Mouse (Mus musculus): ENCODE measurements around the gene Mettl7a2. TPM values are rescaled to one million over a fixed set of nuclear protein-coding genes. Genes with fewer than 3 reads are reported as not detected.
"Not testable (repeated sequence)": the region's sequence is repeated elsewhere in the genome, so short reads cannot be mapped to it uniquely, and the experiment has no call there.

The Mettl7a2 gene
- total RNA-seq, 2 experiments from 2014 or later, result 0.40 to 0.73 TPM

DNA sequence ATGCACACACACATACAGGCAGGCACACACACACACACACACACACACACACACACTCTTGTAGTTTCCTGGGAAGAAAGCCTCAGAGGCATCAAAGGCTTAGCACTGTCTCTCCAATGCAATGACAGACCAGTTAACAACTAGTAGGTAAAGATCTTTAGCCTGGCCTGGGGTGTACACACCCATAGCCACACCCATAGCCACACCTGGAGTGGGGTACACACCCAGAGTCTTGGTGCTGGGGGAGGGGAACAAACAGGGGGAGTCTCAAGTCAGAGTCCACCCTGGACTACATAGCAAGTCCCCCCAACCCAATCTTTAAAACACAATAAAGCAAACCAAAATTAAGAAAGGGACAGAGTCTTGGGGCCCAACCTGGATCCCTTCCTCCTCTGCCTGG, 15.7 kb upstream of the Mettl7a2 start:
- DNase-seq (ENCODE audit: low spot score in 2 of 2), result not testable (repeated sequence)

DNA sequence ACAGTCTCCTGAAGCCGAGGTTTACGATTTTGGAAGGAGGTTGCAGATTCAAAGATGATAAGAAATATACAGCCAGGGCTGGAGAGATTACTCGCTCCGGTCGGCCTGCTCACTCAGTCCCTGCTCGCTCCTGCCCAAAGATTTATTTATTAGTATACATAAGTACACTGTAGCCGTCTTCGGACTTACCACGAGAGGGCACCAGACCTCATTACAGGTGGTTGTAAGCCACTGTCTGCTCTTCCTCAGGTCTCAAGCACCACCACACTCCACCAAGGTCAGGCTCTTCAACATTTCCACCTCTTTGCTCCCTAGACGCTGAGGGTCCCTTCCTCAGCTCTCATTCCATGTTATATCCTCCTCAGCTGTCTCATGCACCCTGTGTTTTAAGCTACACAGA, 15.2 kb upstream of the Mettl7a2 start:
- not testable (repeated sequence) for DNase-seq (ENCODE audit: low spot score in 2 of 2)

DNA sequence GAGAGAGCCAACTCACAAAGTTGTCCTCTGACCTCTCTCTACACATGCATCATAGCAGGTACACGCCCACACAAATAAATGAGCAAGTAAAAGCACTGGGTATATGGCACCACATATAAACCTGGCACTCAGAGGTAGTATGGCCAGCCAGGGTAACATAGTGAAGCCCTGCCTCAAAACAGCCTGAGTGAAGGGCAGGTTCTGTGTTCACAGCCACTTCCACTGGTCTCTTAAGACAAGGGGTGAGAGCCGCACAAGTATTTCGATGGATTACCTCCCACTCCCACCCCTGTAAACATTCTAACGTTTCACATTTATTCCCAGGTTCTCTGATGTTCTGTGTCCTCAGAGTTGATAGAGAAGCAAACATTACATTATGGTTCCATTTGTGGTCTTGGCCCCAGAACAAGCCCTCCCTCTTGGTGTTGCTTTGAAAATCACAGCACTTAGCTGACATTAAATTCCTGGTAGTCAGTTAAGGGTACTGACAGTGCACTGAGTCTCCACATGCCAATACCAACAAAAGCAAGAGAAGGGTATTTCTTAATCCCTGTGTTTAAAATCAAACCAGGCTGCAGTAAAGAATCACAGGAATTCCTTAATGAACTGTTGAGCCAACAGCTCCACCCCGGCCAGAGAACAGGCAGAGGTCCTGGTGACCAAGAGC, 11.6 kb upstream of the Mettl7a2 start:
- DNase-seq (ENCODE audit: low spot score in 2 of 2), result not testable (repeated sequence)

DNA sequence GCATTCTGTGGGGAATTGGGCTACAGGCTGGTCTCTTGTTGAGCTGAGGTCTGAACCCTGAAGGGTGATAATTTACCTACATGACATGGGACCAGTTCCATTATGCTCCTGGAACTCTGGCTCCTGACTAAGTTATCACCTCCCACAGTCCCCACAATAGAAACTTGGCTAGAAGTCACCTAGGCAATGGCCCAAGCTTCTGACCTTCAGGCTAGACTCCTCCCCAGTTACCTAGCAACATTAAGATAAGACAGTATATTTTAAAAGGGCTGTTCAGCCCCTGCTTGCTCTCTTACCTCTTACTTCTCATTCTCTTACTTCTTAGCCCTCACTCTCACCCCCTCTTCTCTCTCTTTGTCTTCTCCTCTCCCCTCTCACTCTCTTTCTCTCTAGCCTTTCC, 7.5 kb upstream of the Mettl7a2 start:
- no peak for DNase-seq (ENCODE audit: low spot score in 2 of 2)

DNA sequence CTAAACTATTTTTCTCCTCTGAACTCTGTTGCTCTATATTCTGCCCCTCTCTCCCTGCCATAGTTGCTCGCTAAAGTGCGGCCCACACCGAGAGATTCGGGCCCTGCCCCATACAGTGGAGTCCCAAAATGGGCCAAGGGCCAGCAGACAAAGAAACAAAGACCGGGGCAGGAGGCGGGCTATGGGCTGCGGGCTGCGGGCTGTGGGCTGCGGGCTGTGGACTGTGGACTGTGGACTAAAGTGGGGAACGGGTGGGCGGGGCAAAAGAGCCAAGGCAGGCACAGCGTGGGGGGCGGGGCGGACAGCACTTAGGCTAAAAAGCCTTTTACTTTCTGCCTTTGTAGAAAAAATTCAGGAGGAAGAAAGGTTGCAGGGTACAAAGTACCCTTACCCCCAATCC, 6.2 kb upstream of the Mettl7a2 start:
- no peak for DNase-seq (ENCODE audit: low spot score in 2 of 2)

DNA sequence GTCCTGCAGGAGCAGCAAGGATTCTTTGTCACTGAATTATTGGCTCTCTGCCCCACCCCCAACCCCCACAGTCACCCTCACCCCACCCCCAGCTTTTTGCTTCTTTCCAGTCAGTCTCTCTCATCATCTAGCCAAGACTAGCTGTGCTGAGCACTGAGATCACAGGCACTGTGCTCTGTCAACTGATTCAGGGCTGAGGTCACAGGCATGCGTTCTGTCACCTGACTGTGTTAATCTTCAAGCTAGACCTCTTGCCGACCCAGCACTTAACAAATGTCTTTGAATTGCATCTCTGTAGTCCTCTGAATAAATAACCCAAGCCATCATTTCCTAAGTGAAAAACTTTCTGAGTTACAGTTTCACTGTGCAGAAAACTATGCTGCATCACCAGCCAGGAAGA, 3.5 kb upstream of the Mettl7a2 start:
- DNase-seq (ENCODE audit: low spot score in 2 of 2), result no peak

DNA sequence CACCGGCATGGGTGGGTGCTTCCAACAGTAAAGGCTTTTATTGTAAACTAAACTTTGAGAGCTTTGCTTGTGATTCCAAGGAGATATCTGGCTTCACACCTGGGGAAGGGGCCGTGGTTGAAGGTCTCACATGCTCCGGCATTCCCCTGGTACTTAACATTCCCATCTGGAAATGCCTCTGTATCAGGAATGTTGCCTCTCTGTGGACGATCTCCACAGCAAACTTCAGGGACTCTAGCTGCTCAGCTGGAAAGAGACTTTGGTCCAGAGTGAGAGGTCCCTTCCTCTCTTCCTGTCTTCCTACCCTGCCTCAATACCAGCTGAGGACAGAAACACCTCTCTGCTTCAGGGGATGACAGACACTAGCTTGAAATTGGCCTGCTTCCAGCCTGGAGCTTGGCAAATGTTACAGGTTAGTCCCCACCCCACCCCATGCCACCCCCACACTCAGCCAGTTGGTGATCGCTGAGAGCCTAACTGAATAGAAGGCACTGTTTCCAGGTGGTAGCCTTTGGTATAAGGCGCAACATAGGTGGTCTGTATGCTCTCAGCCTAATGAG, 1.4 kb upstream of the Mettl7a2 start:
- DNase-seq (ENCODE audit: low spot score in 2 of 2), result no peak

DNA sequence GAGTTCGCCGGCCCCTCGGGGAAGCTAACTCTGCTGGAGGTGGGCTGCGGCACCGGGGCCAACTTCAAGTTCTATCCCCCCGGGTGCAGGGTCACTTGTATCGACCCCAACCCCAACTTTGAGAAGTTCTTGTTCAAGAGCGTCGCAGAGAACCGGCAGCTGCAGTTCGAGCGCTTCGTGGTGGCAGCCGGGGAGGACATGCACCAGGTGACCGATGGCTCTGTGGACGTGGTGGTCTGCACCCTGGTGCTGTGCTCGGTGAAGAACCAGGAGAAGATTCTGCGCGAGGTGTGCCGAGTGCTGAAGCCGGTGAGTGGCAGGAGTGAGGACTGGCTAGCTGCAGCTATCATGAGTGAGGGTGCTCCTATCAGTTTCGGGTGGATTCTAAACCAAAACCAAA, 399 bp downstream of the Mettl7a2 start:
- not testable (repeated sequence) for DNase-seq (ENCODE audit: low spot score in 2 of 2)

DNA sequence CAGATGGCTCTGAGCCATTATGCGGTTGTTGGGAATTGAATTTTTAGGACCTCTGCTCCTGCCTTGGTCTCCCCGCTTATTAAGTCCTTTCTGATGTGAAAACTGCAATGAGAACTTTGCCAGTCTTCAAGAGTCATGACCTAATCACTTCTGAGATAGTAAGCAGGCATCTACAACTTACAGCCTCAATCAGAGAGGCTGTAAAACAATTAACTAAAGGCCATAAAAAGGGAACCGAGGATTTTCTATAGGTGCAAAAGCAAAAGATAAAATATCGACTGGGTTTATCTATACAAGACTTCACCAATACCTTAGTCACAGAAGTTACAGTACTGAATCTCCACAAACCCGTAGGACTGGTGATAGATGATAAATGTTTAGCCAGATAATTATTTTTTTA, 2.9 kb downstream of the Mettl7a2 start:
- DNase-seq (ENCODE audit: low spot score in 2 of 2), result no peak

DNA sequence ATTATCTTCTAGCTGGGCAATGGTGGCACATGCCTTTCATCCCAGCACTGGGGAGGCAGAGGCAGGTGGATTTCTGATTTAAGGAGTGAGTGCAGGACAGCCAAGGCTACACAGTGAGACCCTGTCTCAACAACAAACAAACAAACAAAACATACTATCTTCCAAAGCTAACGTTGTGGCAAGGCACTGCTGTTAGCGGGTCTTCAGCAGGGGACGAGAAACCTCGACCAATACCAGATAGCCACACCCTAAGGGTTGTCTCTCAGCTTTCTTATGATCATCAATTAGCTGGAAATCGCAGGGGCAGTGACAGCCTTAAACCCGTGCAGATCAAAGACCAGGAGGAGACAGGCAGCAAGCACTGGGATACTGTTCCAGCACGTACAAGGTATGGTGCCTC, 11.2 kb downstream of the Mettl7a2 start, which contains the start of gene Higd1c:
TSS of gene Higd1c (plus strand) at position 301 of the 400 bp plus-strand sequence.
- no peak for DNase-seq (ENCODE audit: low spot score in 2 of 2)

DNA sequence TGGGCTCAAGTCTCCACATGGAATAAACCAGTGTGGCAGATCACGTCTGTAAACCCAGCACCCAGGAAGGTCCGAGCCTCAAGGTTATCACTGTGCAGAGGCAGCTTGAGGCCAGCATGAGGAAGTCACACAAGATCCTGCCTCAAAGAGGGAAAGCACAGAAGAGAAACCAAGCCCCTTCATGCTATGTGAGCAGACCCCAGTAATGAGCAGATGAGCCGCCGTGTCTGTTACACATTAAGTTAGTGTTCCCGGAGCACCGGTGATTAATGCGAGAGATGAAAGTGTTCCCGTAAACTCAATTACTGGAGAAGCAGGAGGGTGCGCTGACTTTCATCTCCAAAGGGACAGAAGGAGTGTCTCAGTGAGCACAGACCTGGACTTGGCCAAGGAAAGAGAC, 13.0 kb downstream of the Mettl7a2 start:
- DNase-seq (ENCODE audit: low spot score in 2 of 2), result not testable (repeated sequence)

DNA sequence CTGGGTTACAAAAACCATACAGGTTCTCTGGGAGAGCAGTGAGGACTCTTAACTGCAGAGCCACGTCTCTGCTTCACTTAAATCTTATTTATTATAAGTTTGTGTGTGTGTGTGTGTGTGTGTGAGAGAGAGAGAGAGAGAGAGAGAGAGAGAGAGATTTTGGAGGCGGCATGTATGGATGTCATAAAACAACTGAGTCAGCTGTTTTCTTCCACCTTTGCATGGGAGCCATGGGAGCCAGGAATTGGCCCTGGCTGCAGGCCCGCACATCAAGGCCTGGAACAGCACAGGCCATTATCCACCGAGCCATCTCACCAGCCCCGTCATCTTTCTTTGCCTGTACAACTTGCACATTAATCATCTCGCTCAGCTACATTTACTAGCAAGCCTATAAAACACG, 14.1 kb downstream of the Mettl7a2 start:
- no peak for DNase-seq (ENCODE audit: low spot score in 2 of 2)

DNA sequence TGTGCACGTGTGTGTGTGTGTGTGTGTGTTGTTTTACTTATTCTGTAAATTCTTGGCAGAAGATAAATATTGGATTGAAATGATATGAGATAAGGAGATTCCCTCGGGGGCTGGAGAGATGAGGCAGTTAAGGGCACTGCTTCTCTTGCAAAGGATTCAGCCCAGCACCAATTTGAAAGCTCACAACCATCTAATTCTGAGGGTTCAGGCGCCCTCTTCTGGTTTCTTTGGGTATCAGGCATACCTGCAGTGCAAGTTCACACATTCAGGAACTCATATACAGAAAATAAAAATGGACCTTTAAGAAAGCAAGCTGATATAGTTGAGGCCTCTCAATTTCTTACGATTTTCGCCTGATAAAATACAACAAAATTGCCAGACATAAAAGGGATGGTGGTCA, 22.1 kb downstream of the Mettl7a2 start:
- peak in 1 of 2 experiments; percentile 44 for DNase-seq (ENCODE audit: low spot score in 2 of 2)

DNA sequence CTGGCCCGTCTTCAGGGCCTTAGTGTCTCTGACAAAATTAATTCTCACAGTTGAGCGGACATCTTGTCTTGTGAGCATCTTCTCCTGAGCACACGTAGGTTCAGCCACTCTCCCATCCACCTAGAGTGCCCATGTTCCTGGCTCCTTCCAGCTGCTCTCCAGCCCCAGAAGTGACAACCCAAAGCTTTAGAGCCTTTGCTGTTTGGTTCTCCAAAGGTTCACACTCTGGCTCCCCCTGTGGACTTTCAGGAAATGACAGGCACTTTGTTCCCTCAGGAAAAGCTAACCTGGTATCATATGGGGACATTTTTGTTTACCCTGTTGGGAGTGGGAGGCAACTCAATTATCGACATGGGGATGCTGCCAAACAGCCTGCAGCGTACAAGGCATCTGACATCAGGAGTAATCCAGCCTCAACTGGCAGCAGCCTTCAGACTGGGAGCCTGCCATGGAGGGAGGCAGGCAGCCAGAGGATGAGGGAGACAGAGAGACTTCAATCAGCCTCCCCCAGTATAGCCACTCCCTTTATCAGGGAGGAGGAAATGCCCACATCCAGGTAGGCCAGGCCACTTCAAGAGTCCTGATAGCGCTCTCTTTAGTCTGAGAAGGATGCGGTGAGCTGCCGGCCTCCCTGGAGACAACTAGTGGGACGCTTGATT, 25.0 kb downstream of the Mettl7a2 start:
- DNase-seq (ENCODE audit: low spot score in 2 of 2), result not testable (repeated sequence)

DNA sequence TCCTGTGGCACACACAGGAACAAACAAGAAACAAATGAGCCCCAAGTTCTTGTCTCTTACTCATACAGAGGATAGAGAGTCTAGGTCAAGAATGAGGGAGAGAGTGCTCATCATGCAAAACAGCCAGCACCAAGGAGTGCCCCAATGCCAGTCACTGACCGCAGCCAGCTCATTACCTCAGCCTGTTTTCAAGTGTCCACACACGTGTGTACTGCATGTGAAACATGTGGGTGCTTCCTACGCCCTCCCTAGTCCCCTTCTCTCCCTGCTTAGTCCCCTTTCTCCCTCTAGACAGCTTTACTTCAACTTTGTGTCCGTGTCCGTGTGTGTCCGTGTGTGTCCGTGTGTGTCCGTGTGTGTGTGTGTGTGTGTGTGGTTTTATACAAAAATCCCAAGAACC, 26.7 kb downstream of the Mettl7a2 start:
- no peak for DNase-seq (ENCODE audit: low spot score in 2 of 2)

DNA sequence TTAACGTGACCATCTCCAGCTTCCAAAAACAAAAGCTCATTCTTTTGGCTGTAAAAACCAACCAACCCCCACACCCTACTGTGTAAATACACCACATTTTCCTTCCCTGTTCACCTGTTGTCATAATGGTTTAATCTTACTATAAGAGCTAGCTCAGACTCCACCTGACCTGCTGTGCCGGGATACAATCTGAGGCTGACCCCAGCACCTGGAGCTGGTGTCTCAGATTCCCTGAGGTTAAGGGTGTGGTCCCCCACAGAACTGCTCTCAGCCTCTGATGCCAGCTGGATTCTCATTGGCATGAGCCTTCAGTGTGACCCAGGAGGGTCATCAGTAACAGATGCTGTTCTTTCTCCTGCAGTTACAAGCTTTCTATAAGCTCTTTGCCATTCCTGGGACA, 27.1 kb downstream of the Mettl7a2 start:
- no peak for DNase-seq (ENCODE audit: low spot score in 2 of 2)

DNA sequence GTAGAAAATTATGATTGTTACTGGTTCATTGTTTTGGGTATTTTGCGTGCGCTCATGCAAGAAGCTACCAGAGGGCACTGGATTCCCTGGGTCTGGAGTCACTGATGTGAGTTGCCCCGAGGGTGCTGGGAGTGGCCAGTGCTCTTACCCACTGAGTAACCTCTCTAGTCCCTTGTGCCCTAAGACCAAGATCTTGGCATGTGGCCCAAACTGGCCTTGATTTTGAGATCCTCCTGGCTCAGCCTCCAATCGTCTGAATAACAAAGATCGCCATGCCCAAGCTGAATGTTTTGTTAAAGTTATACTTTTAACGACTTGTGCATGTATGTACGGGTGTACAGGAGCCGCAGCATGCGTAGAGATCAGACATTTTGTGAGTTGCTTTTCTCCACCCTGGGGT, 32.7 kb downstream of the Mettl7a2 start:
- no peak for DNase-seq (ENCODE audit: low spot score in 2 of 2)

DNA sequence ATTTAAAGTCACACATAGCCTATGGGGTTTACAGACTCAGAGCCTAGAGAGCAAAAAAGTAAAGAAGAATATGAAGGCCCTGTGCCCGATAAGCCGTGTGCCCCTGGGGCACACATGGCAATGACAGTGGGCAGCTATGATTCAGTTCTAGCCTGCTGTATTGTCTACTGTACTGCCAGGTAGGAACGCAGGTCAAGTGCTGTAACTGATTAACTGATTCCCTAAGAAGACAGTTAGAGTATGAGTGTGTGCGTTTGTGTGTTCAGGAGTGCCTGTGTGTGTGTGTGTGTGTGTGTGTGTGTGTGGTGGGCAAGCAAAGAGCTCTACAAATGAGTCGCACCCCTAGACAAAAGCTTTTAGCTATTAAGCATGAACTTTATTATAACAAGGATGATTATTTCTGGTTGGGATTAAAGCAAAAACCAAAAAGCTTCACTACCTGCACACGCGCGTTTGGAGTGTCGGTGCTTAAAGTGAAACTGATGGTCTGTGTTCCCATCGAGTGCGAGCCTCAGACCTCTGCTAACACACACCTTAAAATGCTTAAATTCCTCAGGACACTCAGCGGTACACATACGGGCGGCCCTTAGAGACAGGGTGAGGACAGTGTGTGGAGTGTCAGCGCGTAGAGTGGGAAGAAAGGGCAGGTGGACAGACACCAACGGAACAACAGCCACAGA, 34.7 kb downstream of the Mettl7a2 start:
- no peak for DNase-seq (ENCODE audit: low spot score in 2 of 2)

DNA sequence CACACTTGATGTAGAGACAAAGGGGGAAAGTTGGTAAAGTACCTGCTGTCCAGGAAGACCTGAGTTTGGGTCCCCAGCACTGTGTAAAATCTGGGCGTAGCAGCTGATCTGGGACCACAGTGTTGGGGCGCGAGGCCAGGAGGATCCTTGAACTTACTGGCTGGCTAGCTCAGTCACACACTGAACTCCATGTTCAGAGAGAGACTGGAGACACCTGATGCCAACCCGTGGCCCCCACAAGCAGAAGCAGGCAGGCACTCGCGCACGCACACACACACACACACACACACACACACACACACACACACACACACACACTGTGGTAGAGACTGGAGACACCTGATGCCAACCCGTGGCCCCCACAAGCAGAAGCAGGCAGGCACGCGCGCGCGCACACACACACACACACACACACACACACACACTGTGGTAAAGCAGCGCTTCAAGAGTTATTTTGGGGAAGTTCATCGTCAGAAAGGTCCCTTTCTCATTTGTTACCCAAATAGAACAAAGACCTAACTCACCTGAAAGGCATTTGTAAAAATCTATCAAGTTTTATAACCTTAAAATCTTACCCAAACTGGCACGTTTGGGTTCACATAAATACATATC, 35.3 kb downstream of the Mettl7a2 start:
- no peak for DNase-seq (ENCODE audit: low spot score in 2 of 2)

DNA sequence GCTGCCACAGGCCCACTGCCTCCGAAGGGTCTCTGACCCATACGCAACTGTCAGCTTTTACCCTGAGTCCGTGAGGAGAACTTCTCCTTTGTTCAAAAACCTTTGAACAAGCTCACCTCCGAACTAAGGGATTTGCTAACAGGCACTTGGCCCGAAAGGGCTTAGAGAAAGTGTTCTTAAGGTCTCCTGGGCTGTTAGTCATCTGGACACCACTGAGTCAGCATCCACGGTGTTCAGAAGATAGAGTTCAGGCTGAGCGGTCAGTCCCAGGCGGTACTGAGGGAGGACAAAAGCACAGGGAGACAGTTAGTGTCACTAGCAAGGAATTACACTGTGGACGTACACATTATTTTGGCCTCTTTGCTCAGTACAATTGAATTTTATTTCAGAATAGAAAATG, 35.9 kb downstream of the Mettl7a2 start:
- DNase-seq (ENCODE audit: low spot score in 2 of 2), result no peak

DNA sequence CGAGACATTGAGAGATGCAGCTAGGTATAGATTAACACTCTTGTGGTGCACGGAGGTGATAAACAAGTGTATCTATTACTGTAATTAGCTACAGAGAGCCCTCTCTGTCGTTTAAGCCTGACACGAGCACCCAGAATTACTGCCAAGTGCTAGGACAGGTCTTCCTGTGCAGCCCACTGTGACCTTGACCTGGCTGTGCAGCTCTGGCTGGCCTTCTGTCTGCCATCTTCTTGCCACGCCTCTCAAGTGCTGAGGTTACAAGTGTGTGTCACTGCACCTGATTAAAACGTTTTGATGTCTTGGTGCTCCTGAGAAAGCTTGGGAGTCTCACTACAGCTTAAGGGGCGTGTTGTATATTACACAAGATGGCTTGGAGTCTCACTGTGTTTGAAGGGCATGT, 38.1 kb downstream of the Mettl7a2 start:
- no peak for DNase-seq (ENCODE audit: low spot score in 2 of 2)

DNA sequence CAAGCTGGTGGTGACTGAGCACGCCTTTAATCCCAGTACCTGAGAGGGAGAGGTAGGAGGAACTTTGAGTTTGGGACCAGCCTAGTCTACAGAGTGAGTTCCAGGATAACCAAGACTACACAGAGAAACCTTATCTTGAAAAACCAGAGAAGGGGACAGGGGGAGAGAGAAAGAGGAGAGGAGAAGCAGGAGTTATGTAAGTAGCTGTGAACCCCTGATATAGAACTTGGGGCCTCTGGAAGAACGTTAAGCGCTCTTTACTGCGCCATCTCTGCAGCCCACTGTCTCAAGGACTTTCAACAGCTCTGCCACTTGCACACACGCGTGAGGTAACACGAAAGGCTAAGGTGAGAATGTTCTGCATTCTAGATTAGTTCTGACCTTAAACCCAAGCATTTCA, 38.6 kb downstream of the Mettl7a2 start:
- no peak for DNase-seq (ENCODE audit: low spot score in 2 of 2)
